Mouse (Mus musculus) liver, embryonic 12.5 days (tissue): ENCODE measurements around the gene Pram1. TPM values are rescaled to one million over a fixed set of nuclear protein-coding genes. Genes with fewer than 3 reads are reported as not detected.
"Not testable (repeated sequence)": the region's sequence is repeated elsewhere in the genome, so short reads cannot be mapped to it uniquely, and the experiment has no call there.

Source experiments
- ATAC-seq: fragments of 200-750 bp; cut with Nextera tagmentation; 2 replicates; pipeline ENCODE4 v1.8.0; 2017; ENCODE audit warnings: moderate number of reproducible peaks, mild to moderate bottlenecking, moderate library complexity
- H3K27ac ChIP-seq: fragments of 300-500 bp; sonication (generic); 2 replicates; pipeline ENCODE4 v1.5.1; 2016; ENCODE audit warnings: mild to moderate bottlenecking
- H3K27me3 ChIP-seq: fragments of 300-500 bp; sonication (generic); replicated peaks from 2 replicates; pipeline ENCODE4 v1.6.1; 2016; ENCODE audit warnings: mild to moderate bottlenecking, moderate library complexity
- H3K36me3 ChIP-seq: fragments of 300-500 bp; sonication (generic); 2 replicates; pipeline ENCODE4 v1.6.1; 2016; ENCODE audit warnings: mild to moderate bottlenecking, moderate library complexity
- H3K4me1 ChIP-seq: fragments of 300-500 bp; sonication (generic); 2 replicates; pipeline ENCODE4 v1.6.1; 2016
- H3K4me2 ChIP-seq: fragments of 300-500 bp; sonication (generic); 2 replicates; pipeline ENCODE4 v1.6.1; 2016; ENCODE audit warnings: mild to moderate bottlenecking, moderate library complexity
- H3K4me3 ChIP-seq: fragments of 300-500 bp; sonication (generic); 2 replicates; pipeline ENCODE4 v1.5.1; 2016; ENCODE audit warnings: mild to moderate bottlenecking, moderate library complexity
- H3K9ac ChIP-seq: fragments of 300-500 bp; sonication (generic); 2 replicates; pipeline ENCODE4 v1.6.1; 2016; ENCODE audit warnings: mild to moderate bottlenecking, moderate library complexity
- H3K9me3 ChIP-seq: fragments of 300-500 bp; sonication (generic); replicated peaks from 2 replicates; pipeline ENCODE4 v1.6.1; 2016; ENCODE audit warnings: mild to moderate bottlenecking, moderate library complexity
- WGBS: fragments of 180-500 bp; shearing (Covaris S2); methylation state at CpG from one replicate; pipeline ENCODE4 v1.1.7; 2016; ENCODE audit not compliant: insufficient replicate concordance; 5-methylcytosine and 5-hydroxymethylcytosine counted together
- polyA plus RNA-seq: library from polyadenylated mRNA; unstranded; fragments of >200 nt; fragmentation: Nextera tagmentation; extraction: Ambion mirVana; gene quantifications from 2 replicates; pipeline ENCODE4 v1.2.1, GENCODE M21; 2016

Gene Pram1
- polyA plus RNA-seq = 0.69 and 1.2 TPM in 2 replicates

DNA sequence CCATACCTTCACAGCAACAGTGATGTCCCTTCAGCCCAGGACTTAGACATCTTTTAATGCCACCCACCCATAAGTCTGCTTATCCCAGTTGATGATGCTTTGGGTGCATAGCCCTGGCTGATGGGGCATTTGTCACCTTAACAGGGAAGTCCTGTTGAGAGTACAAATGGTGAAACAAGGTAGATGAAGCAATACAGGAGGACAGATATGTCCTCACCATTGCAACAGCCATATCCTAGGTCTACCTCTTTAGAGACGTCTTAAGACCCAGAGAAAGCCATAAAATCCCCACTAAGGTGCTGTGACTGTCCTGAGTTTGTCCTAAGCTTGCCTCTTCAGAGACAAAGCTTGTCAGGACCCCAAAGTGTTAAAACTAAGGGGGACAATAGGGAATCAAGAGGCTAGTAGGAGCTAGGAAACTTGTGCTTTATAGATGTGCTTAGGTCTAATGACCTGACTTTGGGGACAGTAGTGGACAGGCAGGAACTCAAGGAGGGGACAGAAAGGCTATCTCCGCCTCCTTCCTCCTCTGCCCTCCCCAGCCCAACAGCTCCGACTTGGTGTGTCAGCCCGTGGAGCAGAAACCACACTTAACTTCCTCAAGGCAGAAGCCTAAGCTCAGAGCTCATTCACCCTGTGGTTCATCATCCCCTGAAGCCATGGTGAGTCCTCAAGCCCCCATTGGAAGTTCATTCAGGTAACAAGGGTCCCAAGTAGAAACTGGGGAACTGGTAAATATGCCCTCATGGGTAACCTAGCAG lies at the start of gene Pram1:
TSS of gene Pram1 (plus strand) at position 541 of the 761 bp plus-strand sequence.
- Histone ChIP-seq H3K4me3 (no peak within 1 kb of the TSS), H3K4me1 (peaks cover 30% of the 10 kb centered on the region), H3K27ac (no peak within 1 kb of the TSS), H3K36me3 (peaks cover 24% of the 10 kb centered on the region), H3K27me3 (no peaks in the 10 kb centered on the region), H3K4me2 (no peak within 1 kb of the TSS), H3K9me3 (no peaks in the 10 kb centered on the region), H3K9ac (no peak within 1 kb of the TSS)
- WGBS = 38% methylated on average over 4 of the region's 4 CpGs
- ATAC-seq = no peak

DNA sequence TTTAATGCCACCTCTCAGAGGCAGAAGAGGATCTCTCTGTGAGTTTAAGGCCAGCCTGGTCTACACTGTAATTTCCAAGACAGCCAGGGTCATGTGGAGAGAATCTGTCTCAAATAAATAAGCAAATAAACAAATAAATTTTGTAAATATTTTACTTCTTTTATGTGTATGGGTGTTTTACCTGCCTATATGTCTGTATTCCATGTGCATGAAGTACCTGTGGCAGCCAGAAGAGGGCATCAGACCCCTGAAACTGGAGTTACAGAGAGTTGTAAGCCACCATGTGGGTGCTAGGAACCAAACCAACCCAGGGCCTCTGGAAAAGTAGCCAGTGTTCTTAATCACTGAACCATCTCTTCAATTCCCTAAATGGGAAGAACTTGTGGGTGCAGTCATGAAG lies 40.6 kb upstream of the Pram1 start:
- H3K27me3 ChIP-seq = no peaks in the 10 kb centered on the region
- no peak for ATAC-seq
- H3K27ac ChIP-seq = no peak overlapping the region
- no peak overlapping the region for H3K9ac ChIP-seq
- no peak overlapping the region for H3K4me3 ChIP-seq
- H3K36me3 ChIP-seq = peaks cover 7% of the 10 kb centered on the region; the same call in 1 of the 2 replicates
- H3K9me3 ChIP-seq = peaks cover 7% of the 10 kb centered on the region; the same call in 1 of the 2 replicates
- H3K4me2 ChIP-seq = no peak overlapping the region
- H3K4me1 ChIP-seq = no peaks in the 10 kb centered on the region

DNA sequence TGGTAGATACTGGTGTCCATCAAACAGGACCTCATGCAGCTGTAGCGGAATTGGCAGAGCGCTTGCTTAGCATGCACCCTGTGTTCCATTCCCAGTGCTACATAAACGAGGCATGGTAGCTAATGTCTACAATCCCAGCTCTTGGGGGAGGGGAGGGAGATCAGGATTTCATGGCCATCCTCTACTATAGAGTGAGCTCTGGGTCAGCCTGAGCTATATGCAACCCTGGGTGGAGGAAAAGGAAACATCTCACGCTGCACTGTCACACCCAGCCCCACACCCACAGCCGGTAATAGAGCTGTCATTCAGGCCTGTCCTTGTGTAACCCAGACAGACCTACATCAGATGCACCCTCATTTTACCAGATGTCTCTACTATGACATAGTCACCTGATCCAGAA lies 39.4 kb upstream of the Pram1 start:
- Histone ChIP-seq H3K27me3 (no peaks in the 10 kb centered on the region), H3K36me3 (peaks cover 7% of the 10 kb centered on the region; the same call in 1 of the 2 replicates), H3K9me3 (peaks cover 7% of the 10 kb centered on the region; the same call in 1 of the 2 replicates), H3K4me3 (no peak overlapping the region), H3K9ac (no peak overlapping the region), H3K4me2 (no peak overlapping the region), H3K4me1 (no peaks in the 10 kb centered on the region), H3K27ac (no peak overlapping the region)
- 75% methylated on average over 5 of the region's 5 CpGs for WGBS
- no peak for ATAC-seq

DNA sequence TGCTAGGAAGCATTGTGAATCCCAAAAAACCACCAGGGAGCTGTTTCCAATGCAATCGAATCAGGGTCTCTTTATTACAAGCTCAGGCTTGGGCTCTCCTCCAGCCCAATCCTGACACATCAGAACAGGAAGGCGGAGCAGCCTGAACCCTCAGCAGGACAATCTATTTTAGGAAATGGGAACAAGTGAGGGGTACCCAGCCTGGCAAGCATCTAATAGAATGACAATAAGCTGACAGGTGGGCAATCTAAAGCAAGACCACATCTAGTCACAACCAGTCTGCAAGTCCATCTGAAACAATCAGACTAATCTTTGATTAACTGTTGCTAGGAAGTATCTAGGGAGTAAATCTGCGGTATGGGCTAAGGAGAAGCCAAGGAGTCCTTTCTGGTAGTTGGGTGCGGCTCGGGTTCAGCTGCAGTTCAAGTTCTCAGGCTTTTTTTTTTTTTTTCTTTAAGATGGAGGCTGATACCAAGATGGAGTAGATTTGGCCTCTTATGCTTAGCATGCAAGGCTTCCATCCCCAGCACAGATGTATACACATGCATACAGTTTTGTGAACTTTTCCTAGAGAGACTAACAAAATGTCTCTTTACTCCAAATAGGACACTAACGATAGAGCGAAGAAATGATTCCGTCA lies 37.9 kb upstream of the Pram1 start:
- Histone ChIP-seq H3K4me1 (no peaks in the 10 kb centered on the region), H3K27me3 (no peaks in the 10 kb centered on the region), H3K9ac (no peak overlapping the region), H3K4me3 (no peak overlapping the region), H3K4me2 (no peak overlapping the region), H3K27ac (no peak overlapping the region), H3K9me3 (peaks cover 7% of the 10 kb centered on the region; the same call in 1 of the 2 replicates), H3K36me3 (peaks cover 7% of the 10 kb centered on the region; the same call in 1 of the 2 replicates)
- ATAC-seq = no peak
- 84% methylated on average over 8 of the region's 8 CpGs for WGBS

DNA sequence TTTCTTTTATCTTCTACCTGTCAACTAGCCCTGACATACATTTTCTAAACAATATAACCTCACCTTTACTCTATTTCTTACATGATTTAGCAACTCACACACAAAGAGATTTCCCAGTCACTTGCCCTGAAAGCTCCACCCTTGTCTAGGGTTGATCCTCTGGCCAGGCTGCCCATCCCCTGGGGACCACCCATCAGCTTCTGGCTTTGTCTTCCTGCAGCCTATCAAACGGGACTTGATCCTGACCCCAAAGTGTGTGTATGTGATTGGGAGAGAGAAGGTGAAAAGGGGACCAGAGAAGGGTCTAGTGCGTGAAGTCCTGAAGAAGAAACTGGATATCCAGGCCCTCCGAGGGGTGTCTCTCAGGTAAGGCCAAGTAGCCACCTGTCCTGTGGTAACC lies 37.0 kb upstream of the Pram1 start:
- Histone ChIP-seq H3K9me3 (peaks cover 7% of the 10 kb centered on the region; the same call in 1 of the 2 replicates), H3K36me3 (peaks cover 7% of the 10 kb centered on the region; the same call in 1 of the 2 replicates), H3K9ac (no peak overlapping the region), H3K27me3 (no peaks in the 10 kb centered on the region), H3K4me1 (no peaks in the 10 kb centered on the region), H3K4me2 (no peak overlapping the region), H3K4me3 (no peak overlapping the region), H3K27ac (no peak overlapping the region)
- ATAC-seq = no peak
- 76% methylated on average over 3 of the region's 3 CpGs for WGBS

DNA sequence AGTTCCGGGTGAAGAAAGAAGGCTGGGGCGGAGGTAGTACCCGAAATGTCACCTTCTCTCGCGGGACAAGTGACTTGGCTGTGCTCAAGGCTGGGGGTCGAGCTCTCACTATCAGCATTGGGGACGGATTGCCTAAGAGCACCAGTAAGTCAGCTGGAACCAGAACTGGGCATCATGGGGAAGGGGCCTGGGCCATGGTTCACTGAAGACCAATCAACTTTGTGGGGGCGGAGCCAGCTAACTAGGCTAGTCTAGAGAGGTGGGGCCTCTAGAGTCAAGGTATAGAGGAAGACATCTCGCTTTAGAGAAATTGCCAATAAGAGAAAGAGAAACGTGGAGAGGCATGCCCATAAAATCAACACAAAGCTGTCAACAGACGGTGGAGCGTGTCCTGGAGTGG lies 35.9 kb upstream of the Pram1 start:
- Histone ChIP-seq H3K9me3 (peaks cover 7% of the 10 kb centered on the region; the same call in 1 of the 2 replicates), H3K4me3 (no peak overlapping the region), H3K27ac (no peak overlapping the region), H3K27me3 (no peaks in the 10 kb centered on the region), H3K4me2 (no peak overlapping the region), H3K4me1 (peaks cover 4% of the 10 kb centered on the region), H3K9ac (no peak overlapping the region), H3K36me3 (peaks cover 7% of the 10 kb centered on the region; the same call in 1 of the 2 replicates)
- no peak for ATAC-seq
- WGBS = 76% methylated on average over 12 of the region's 12 CpGs

DNA sequence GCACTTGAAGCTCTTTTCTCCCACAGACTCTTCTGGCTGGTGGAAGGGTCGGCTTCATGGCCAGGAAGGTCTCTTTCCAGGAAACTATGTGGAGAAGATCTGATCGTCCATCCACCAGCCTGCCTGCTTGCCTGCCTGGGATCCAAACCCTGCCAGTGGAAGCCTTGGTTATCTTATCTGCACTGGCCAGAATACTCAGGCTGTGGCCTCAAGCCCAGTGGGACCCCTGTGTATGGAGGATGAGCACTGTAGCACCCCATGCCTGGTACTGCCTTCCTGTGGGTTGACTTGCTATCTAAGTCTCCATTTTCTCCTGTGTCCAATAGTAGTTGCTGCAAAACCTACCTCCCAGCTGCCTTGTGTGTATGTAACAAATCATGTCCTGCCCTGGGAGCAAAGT lies 30.6 kb upstream of the Pram1 start:
- peak overlapping the region; percentile 47; the same call in 1 of the 2 replicates for H3K27ac ChIP-seq
- 22% methylated on average over 2 of the region's 2 CpGs for WGBS
- no peaks in the 10 kb centered on the region for H3K9me3 ChIP-seq
- no peaks in the 10 kb centered on the region for H3K36me3 ChIP-seq
- H3K9ac ChIP-seq = no peak overlapping the region; the same call in 1 of the 2 replicates
- no peaks in the 10 kb centered on the region for H3K27me3 ChIP-seq
- peak; percentile 90 for ATAC-seq
- no peak overlapping the region for H3K4me3 ChIP-seq
- peaks cover 17% of the 10 kb centered on the region for H3K4me1 ChIP-seq
- peak overlapping the region; percentile 33 for H3K4me2 ChIP-seq

DNA sequence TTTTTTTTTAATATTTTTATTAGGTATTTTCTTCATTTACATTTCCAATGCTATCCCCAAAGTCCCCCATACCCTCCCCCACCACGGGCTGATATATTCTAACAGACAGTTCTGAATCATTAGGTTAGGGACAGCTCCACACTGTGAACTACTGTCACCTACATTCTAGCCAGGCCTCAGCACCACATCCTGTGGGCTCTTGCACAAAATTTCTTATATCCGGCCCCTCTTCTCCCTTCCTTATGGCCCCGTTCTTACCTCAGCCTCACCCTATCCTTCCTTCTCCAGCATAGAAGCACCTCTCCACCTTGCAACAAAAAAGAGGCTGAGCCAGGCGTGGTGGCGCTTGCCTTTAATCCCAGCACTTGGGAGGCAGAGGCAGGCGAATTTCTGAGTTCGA lies 27.3 kb upstream of the Pram1 start:
- Histone ChIP-seq H3K4me1 (peaks cover 17% of the 10 kb centered on the region), H3K36me3 (no peaks in the 10 kb centered on the region), H3K4me3 (no peak overlapping the region), H3K9ac (no peak overlapping the region), H3K4me2 (no peak overlapping the region), H3K9me3 (no peaks in the 10 kb centered on the region), H3K27me3 (no peaks in the 10 kb centered on the region), H3K27ac (no peak overlapping the region)
- no peak for ATAC-seq
- WGBS = 55% methylated on average over 7 of the region's 7 CpGs

DNA sequence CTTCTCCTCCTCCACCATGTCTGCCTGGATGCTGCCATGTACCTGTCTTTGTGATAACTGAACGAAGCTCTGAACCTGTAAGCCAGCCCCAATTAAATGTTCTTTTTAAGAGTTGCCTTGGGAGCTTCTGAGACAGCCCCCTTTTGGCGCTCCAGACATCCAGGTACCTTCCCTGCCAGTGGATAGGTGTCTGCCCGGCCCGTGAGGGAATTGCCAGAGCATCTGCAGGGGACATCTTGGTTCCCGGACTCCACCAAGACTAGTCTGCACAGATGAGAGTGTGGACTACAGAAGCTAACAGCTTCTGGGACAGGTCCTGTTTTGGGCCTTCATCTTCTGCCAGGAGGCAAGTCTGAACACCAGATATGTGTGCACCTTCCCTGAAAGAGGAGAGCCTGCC lies 24.1 kb upstream of the Pram1 start:
- not testable (repeated sequence) for H3K9ac ChIP-seq, H3K9me3 ChIP-seq, ATAC-seq, H3K27ac ChIP-seq, H3K4me3 ChIP-seq, H3K4me1 ChIP-seq, H3K4me2 ChIP-seq, H3K27me3 ChIP-seq, H3K36me3 ChIP-seq
- WGBS = 72% methylated on average over 5 of the region's 5 CpGs

DNA sequence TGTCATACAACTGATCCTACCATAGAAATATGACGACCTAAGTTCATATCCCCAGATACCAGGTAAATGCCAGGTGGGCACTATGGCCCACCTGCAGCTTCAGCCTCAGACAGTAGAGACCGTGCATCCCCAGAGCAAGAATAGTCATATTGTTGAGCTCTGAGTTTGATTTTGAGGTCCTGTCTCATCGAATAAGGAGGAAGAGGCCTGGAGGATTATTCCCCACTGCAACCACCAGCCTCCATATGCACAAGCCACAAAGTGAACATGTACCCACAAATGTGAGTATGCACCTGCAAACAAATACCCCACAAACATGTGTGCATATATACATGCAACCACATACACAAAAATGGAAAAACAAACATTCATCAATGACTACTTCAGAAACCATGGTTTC lies 10.6 kb upstream of the Pram1 start:
- peaks cover 23% of the 10 kb centered on the region for H3K36me3 ChIP-seq
- WGBS = 77% methylated on average over 3 of the region's 3 CpGs
- no peaks in the 10 kb centered on the region for H3K9me3 ChIP-seq
- H3K4me1 ChIP-seq = peaks cover 30% of the 10 kb centered on the region
- no peak overlapping the region for H3K4me2 ChIP-seq
- no peak overlapping the region for H3K27ac ChIP-seq
- no peak for ATAC-seq
- H3K27me3 ChIP-seq = no peaks in the 10 kb centered on the region
- H3K4me3 ChIP-seq = no peak overlapping the region
- no peak overlapping the region for H3K9ac ChIP-seq

DNA sequence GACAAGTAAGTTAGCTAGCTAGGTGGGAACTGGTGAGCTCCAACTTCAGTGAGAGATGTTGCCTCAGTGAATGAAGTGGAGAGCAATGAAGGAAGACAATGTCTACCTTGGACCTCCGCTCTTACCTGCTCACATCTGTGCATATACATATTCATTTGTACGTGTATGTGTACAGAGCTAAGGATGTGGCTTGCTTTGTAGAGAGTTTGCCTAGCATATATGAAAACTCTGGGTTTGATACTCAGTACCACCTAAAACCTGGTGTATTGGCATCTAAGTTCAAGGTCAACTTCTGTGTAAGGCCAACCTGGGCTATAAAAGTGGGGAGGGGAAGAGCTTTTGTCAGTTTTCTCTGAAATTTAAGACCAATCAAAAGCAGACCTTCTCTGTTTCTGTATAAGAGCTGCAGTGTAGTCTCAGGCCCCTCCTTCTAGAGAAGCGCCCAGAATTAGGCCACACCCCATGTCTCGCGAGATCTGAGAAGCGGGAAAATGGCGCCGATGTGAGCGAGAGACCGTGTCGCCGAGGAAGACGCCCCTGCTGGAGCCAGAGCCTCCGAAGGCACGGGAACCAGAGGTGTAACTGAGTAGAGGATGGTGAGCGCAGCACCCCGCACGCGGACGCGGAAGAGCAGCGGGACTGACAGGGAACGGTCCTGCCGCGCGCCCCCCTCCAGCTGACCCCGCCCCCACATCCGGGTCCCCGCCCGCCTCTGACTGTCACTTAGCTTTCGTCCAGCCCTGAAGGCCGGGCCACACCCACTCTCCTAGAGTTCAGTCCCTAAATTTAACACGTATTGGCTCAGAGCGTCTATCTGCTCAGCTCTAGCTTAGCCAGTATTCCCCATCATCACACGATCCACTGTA lies 9.0 kb upstream of the Pram1 start, which contains the start of gene Zfp414:
TSS of gene Zfp414 (plus strand) at position 470 of the 866 bp plus-strand sequence.
- Histone ChIP-seq H3K9ac (peak within 1 kb of the TSS; percentile 82), H3K27me3 (no peaks in the 10 kb centered on the region), H3K27ac (peak within 1 kb of the TSS; percentile 96), H3K4me2 (peak within 1 kb of the TSS; percentile 87), H3K4me3 (peak within 1 kb of the TSS; percentile 72), H3K9me3 (no peaks in the 10 kb centered on the region), H3K36me3 (peaks cover 29% of the 10 kb centered on the region), H3K4me1 (peaks cover 30% of the 10 kb centered on the region)
- 2% methylated on average over 33 of the region's 35 CpGs for whole genome bisulfite sequencing
- peak; percentile 97 for ATAC-seq
